Mouse (Mus musculus) T-helper 1 cell (primary cell): ENCODE measurements around the gene Anp32b.

Experiments
- in situ Hi-C: fragments of 300-600 bp; cut with MboI, MseI; formaldehyde crosslinking; loops from one replicate; pipeline ENCODE4 v1.15.1; 2025; ENCODE audit warnings: high pct_unique_total_duplicates

The Anp32b gene

DNA sequence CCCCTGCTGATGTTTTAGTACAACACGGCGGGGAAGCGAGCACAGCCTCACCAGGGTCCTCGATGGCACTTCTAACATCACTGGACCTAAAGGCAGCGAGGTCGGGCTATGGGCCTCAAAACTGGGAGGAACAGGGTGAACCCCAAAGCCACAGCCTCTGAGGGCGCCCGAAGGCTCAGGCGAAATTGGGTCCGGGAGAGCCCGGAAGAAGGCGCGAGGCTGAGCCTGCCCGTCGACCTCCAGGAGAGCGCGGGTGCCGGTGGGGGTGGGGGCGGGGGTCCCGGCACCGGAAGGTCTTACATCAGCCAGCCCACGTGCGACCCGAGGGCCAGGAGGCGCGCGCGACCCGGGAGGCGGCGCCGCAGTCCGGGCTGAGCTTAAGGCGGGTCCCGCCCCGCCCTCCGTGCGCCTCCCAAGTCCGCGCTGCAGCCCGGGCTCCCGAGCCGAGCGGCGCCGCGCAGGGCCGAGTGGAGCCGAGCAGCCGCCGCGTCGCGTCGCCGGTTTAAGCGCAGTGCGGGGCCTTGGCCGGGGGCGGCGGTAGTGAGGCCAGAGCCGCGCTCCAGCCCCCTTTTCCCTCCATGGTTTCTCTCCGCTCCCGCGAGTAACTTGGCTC, at the start of gene Anp32b:
Gene Anp32b (plus strand): TSS at position 384 of the 613 bp plus-strand sequence.
- in situ Hi-C loops: no loop called here

GRCm38 (mm10) chr4:46404042-46404795, 46.5 kb upstream of the Anp32b start:
- in situ Hi-C loops: no loop called here

DNA sequence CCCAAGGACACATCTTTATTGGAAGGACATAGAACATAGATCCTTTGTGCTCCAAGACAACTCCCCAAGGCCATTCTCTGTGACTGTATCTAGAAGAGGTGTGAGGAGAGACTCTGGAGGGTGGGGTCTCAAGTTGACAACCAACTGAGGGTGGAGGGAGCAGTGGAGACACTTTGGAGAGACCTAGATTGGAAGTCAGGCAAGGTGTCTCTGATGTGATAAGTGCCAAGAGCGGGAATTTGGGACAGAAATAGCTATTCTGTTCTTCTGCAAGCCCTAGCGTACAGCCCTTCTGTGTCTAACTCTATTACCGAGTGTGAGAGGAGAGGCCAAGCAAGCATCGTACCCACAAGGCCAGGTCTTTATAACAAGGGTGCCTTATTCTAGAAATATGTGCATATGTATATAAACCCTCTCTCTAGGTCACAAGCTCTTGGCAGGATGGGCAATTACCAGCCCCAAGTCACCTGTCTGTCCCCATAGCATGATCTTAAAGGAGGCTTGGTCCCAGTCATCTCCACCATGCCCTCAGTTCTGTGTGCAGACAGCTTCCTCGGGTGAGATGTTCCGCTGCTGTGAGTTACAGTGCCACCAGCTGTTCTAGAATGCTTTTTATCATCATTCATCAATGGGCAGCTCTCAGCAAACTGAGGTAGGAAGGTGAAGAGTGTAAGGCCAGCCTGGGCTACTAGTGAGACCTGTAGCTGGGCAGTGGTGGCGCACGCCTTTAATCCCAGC, 43.6 kb upstream of the Anp32b start:
- in situ Hi-C loops: no loop called here

- in situ Hi-C loops: no loop called here
Observed at GRCm38 (mm10) chr4:46410677-46411076, 40.0 kb upstream of the Anp32b start.

DNA sequence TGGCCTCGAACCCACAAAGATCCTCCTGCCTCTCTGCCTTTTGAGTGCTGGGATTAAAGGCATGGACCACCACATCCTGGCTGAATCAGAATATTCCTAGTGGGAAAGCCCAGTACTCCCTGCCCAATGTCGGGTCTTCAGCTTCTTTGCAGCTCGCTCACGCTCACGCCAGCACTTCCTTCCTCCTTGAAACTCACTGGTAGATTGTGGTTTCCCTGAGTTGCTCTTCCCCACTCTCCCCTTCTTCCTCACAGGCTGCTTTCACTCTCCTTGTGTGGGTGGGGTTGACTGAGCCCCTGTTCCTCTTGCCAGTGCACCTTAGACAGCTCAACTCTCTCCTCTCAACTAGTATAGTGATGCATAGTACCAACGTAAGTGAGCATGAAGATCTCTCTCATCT, 39.2 kb upstream of the Anp32b start:
- in situ Hi-C loops: no loop called here

GRCm38 (mm10) chr4:46412113-46412512, 38.6 kb upstream of the Anp32b start:
- in situ Hi-C loops: no loop called here

DNA sequence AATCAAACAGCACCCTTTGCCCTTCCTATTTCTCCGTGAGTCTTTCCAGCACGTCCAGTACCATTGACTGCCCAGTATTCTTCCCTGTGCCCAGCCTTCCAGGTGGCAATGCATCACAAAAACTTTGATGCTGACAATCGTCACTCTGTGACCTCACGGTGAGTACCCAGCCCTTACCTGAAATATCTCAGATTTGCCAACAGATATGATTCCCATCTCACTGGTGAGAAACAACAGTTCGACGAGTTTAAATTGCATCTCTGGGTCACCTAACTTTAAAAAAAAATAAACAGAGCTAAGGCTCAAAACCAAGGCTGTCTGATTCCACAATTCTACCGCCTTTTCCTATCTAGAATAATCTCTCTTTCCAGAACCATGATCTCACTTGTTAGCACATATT, 37.3 kb upstream of the Anp32b start, which contains the start of gene Hemgn:
Gene Hemgn (minus strand): TSS at position 101 of the 400 bp plus-strand sequence.
- in situ Hi-C loops: no loop called here

GRCm38 (mm10) chr4:46417491-46417890, 33.2 kb upstream of the Anp32b start:
- in situ Hi-C loops: no loop called here

DNA sequence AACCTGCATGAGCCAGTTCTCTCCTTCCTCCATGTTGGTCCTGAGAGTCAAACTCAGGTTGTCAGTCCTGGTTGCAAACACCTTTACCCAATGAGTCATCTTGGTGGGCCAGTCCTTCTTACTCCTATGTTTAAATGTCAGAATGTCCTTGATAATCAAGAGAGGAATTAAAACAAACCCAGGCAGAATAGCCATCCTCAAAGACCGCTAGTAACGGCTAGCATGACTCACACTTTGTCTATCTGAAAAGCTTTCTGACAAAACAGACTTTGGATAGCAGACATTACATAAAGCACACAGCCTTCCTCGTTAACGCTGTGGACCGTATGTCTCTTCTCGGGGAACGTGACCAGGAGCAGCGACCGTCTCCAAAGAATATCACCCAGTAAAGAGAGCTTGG, 31.9 kb upstream of the Anp32b start:
- in situ Hi-C loops: no loop called here

- in situ Hi-C loops: no loop called here
Observed at GRCm38 (mm10) chr4:46422625-46423024, 28.1 kb upstream of the Anp32b start.

- in situ Hi-C loops: no loop called here
Observed at GRCm38 (mm10) chr4:46428903-46429499, 21.7 kb upstream of the Anp32b start.

- in situ Hi-C loops: no loop called here
Observed at GRCm38 (mm10) chr4:46432339-46433036, 18.2 kb upstream of the Anp32b start.

- in situ Hi-C loops: loop anchor here (10.0 kb wide), 1 partner anchor 48 kb away; no protein-coding TSS in a partner anchor
Observed at GRCm38 (mm10) chr4:46442501-46442900, 8.2 kb upstream of the Anp32b start.

DNA sequence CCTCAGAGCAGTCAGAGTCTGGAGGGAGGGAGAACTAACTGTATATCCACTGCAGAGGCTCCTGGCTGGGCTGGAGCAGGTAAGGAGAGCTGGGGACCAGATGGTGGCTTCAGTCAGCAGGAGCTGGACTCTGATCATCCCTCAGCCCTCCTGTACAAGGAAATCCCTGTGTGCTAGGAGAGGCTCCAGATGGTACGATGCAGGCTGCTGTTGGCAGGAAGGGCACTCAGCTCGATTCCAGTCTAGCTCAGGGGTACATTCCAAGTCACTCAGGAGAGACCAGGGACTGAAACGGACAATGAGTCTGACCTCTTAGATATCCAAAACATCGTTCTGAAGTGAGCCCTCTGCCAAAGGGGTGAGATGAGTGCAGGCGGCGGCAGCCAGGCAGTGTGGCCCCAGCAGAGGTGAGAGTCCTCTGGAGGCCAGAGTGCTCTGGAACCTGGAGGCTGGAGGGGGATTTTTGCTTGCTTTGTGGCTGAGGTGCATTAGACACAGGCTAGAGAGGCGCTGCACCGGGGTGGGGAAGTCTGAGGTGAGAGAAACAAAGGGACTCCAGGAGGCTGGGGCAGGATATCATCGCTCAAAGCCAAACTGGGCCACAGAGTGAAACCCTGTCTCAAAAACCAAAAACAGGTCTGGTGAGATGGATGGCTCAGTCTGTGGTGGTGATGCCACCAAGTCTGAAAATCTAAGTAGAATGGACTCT, 5.3 kb upstream of the Anp32b start:
- in situ Hi-C loops: loop anchor here (10.0 kb wide), 1 partner anchor 51 kb away; no protein-coding TSS in a partner anchor

- in situ Hi-C loops: loop anchor here (10.0 kb wide), 1 partner anchor 53 kb away; no protein-coding TSS in a partner anchor
Observed at GRCm38 (mm10) chr4:46447461-46447860, 3.2 kb upstream of the Anp32b start.

GRCm38 (mm10) chr4:46448886-46449285, 1.8 kb upstream of the Anp32b start:
- in situ Hi-C loops: loop anchor here (10.0 kb wide), 1 partner anchor 54 kb away; no protein-coding TSS in a partner anchor

GRCm38 (mm10) chr4:46450020-46450518, 633 bp upstream of the Anp32b start:
- in situ Hi-C loops: no loop called here

GRCm38 (mm10) chr4:46451240-46451757, 597 bp downstream of the Anp32b start:
- in situ Hi-C loops: no loop called here

GRCm38 (mm10) chr4:46451758-46452480, 1.2 kb downstream of the Anp32b start:
- in situ Hi-C loops: no loop called here
